Mouse (Mus musculus): ENCODE data around the gene Fam133b. TPM values are rescaled to one million over a fixed set of nuclear protein-coding genes. Genes with fewer than 3 reads are reported as not detected.
"Not testable (repeated sequence)": the region's sequence is repeated elsewhere in the genome, so short reads cannot be mapped to it uniquely, and the experiment has no call there.

Gene Fam133b
- polyA plus RNA-seq, 1 experiment from 2014 or later = 13.8 TPM

GRCm38 (mm10) chr5:3521741-3522140 lies 21.9 kb upstream of the Fam133b start:
- H3K4me2 ChIP-seq = no peak overlapping the region
- no peak overlapping the region for H3K27ac ChIP-seq
- WGBS (ENCODE audit: insufficient replicate concordance) = 79% methylated on average over 12 of the region's 12 CpGs
- no peaks in the 10 kb centered on the region for H3K9me3 ChIP-seq (replicated peaks)
- H3K4me1 ChIP-seq (replicated peaks) = no peaks in the 10 kb centered on the region
- DNase-seq = no peak
- H3K36me3 ChIP-seq = peaks cover 46% of the 10 kb centered on the region
- H3K9ac ChIP-seq = no peak overlapping the region
- ATAC-seq (ENCODE audit: low read depth) = no peak
- no peak overlapping the region for H3K4me3 ChIP-seq (replicated peaks)
- H3K27me3 ChIP-seq = no peaks in the 10 kb centered on the region

GRCm38 (mm10) chr5:3522826-3523225 lies 20.8 kb upstream of the Fam133b start:
- Histone ChIP-seq H3K27ac (no peak overlapping the region), H3K27me3 (no peaks in the 10 kb centered on the region), H3K36me3 (peaks cover 46% of the 10 kb centered on the region), H3K9me3 (replicated peaks) (no peaks in the 10 kb centered on the region), H3K4me1 (replicated peaks) (no peaks in the 10 kb centered on the region), H3K4me2 (no peak overlapping the region), H3K4me3 (replicated peaks) (no peak overlapping the region), H3K9ac (no peak overlapping the region)
- ATAC-seq (ENCODE audit: low read depth) (no peak), DNase-seq (no peak)
- 79% methylated on average over 10 of the region's 10 CpGs for WGBS (ENCODE audit: insufficient replicate concordance)

- WGBS (ENCODE audit: insufficient replicate concordance) = 56% methylated on average over 5 of the region's 5 CpGs
- H3K4me2 ChIP-seq = no peak overlapping the region
Measured at GRCm38 (mm10) chr5:3527041-3527691, 16.5 kb upstream of the Fam133b start.

GRCm38 (mm10) chr5:3529585-3530189 lies 13.9 kb upstream of the Fam133b start:
- DNase-seq = no peak
- no peak overlapping the region for H3K9ac ChIP-seq

More at GRCm38 (mm10) chr5:3527041-3527691, 16.5 kb upstream of the Fam133b start:
- DNase-seq (no peak), ATAC-seq (ENCODE audit: low read depth) (peak; percentile 48; the same call in 1 of the 2 replicates)
- H3K9ac ChIP-seq = no peak overlapping the region
- H3K36me3 ChIP-seq = peaks cover 14% of the 10 kb centered on the region
- H3K4me1 ChIP-seq (replicated peaks) = no peaks in the 10 kb centered on the region
- no peak overlapping the region for H3K4me3 ChIP-seq (replicated peaks)
- H3K9me3 ChIP-seq (replicated peaks) = no peaks in the 10 kb centered on the region
- no peaks in the 10 kb centered on the region for H3K27me3 ChIP-seq
- H3K27ac ChIP-seq = no peak overlapping the region

GRCm38 (mm10) chr5:3532048-3532447 lies 11.6 kb upstream of the Fam133b start:
- ATAC-seq (ENCODE audit: low read depth); H3K9ac ChIP-seq; H3K4me1 ChIP-seq (replicated peaks); H3K4me3 ChIP-seq (replicated peaks); H3K4me2 ChIP-seq; H3K27me3 ChIP-seq; H3K36me3 ChIP-seq; DNase-seq; H3K27ac ChIP-seq; H3K9me3 ChIP-seq (replicated peaks): not testable (repeated sequence)

More at GRCm38 (mm10) chr5:3529585-3530189, 13.9 kb upstream of the Fam133b start:
- Histone ChIP-seq H3K27ac (no peak overlapping the region), H3K4me3 (replicated peaks) (no peak overlapping the region), H3K36me3 (no peaks in the 10 kb centered on the region), H3K4me1 (replicated peaks) (no peaks in the 10 kb centered on the region), H3K9me3 (replicated peaks) (no peaks in the 10 kb centered on the region), H3K4me2 (no peak overlapping the region), H3K27me3 (no peaks in the 10 kb centered on the region)
- no peak for ATAC-seq (ENCODE audit: low read depth)
- WGBS (ENCODE audit: insufficient replicate concordance) = 76% methylated on average over 10 of the region's 10 CpGs

GRCm38 (mm10) chr5:3536592-3537212 lies 6.9 kb upstream of the Fam133b start:
- no peak for DNase-seq
- Histone ChIP-seq H3K4me3 (replicated peaks) (no peak overlapping the region), H3K4me2 (no peak overlapping the region), H3K9ac (no peak overlapping the region), H3K9me3 (replicated peaks) (no peaks in the 10 kb centered on the region), H3K27me3 (no peaks in the 10 kb centered on the region), H3K4me1 (replicated peaks) (no peaks in the 10 kb centered on the region), H3K27ac (no peak overlapping the region), H3K36me3 (no peaks in the 10 kb centered on the region)
- 58% methylated on average over 3 of the region's 3 CpGs for WGBS (ENCODE audit: insufficient replicate concordance)
- no peak for ATAC-seq (ENCODE audit: low read depth)

GRCm38 (mm10) chr5:3538505-3539472 lies 4.8 kb upstream of the Fam133b start:
- 57% methylated on average over 11 of the region's 11 CpGs for WGBS (ENCODE audit: insufficient replicate concordance)
- H3K27ac ChIP-seq = no peak overlapping the region
- no peak overlapping the region for H3K4me2 ChIP-seq
- ATAC-seq (ENCODE audit: low read depth) (no peak), DNase-seq (no peak)
- no peaks in the 10 kb centered on the region for H3K27me3 ChIP-seq
- H3K4me1 ChIP-seq (replicated peaks) = peaks cover 14% of the 10 kb centered on the region; the same call in 1 of the 2 replicates
- H3K9ac ChIP-seq = no peak overlapping the region
- H3K36me3 ChIP-seq = no peaks in the 10 kb centered on the region
- no peak overlapping the region for H3K4me3 ChIP-seq (replicated peaks)
- no peaks in the 10 kb centered on the region for H3K9me3 ChIP-seq (replicated peaks)

- Histone ChIP-seq H3K4me1 (replicated peaks) (peaks cover 33% of the 10 kb centered on the region), H3K27ac (no peak overlapping the region), H3K27me3 (no peaks in the 10 kb centered on the region), H3K9me3 (replicated peaks) (no peaks in the 10 kb centered on the region), H3K36me3 (peaks cover 2% of the 10 kb centered on the region; the same call in 1 of the 2 replicates), H3K9ac (no peak overlapping the region), H3K4me3 (replicated peaks) (no peak overlapping the region), H3K4me2 (no peak overlapping the region)
- DNase-seq (no peak), ATAC-seq (ENCODE audit: low read depth) (no peak)
- 65% methylated on average over 6 of the region's 6 CpGs for WGBS (ENCODE audit: insufficient replicate concordance)
Measured at GRCm38 (mm10) chr5:3541871-3542270, 1.8 kb upstream of the Fam133b start.

GRCm38 (mm10) chr5:3544480-3544769 lies 792 bp downstream of the Fam133b start:
- peak overlapping the region; percentile 94 for H3K9ac ChIP-seq
- H3K9me3 ChIP-seq (replicated peaks) = no peaks in the 10 kb centered on the region
- ATAC-seq (ENCODE audit: low read depth) (peak; percentile 34; the same call in 1 of the 2 replicates), DNase-seq (no peak)
- H3K36me3 ChIP-seq = peaks cover 7% of the 10 kb centered on the region
- WGBS (ENCODE audit: insufficient replicate concordance) = 9% methylated on average over 7 of the region's 7 CpGs
- H3K4me3 ChIP-seq (replicated peaks) = peak overlapping the region; percentile 88
- no peaks in the 10 kb centered on the region for H3K27me3 ChIP-seq
- peak overlapping the region; percentile 89 for H3K27ac ChIP-seq
- H3K4me1 ChIP-seq (replicated peaks) = peaks cover 36% of the 10 kb centered on the region
- H3K4me2 ChIP-seq = peak overlapping the region; percentile 73

- Histone ChIP-seq H3K27ac (no peak overlapping the region), H3K9me3 (replicated peaks) (no peaks in the 10 kb centered on the region), H3K4me1 (replicated peaks) (peaks cover 36% of the 10 kb centered on the region), H3K36me3 (peaks cover 7% of the 10 kb centered on the region), H3K9ac (no peak overlapping the region), H3K4me3 (replicated peaks) (no peak overlapping the region), H3K4me2 (no peak overlapping the region), H3K27me3 (no peaks in the 10 kb centered on the region)
- WGBS (ENCODE audit: insufficient replicate concordance) = 69% methylated on average over 1 of the region's 1 CpGs
- DNase-seq (no peak), ATAC-seq (ENCODE audit: low read depth) (no peak)
Measured at GRCm38 (mm10) chr5:3546226-3546625, 2.6 kb downstream of the Fam133b start.

- ATAC-seq (ENCODE audit: low read depth) (no peak), DNase-seq (no peak)
- Histone ChIP-seq H3K4me2 (no peak overlapping the region), H3K27me3 (no peaks in the 10 kb centered on the region), H3K4me1 (replicated peaks) (0 out of 2 replicates have a peak, but pooled peaks cover 4% of the 10 kb centered on the region), H3K9ac (no peak overlapping the region), H3K4me3 (replicated peaks) (no peak overlapping the region), H3K9me3 (replicated peaks) (no peaks in the 10 kb centered on the region), H3K36me3 (peaks cover 24% of the 10 kb centered on the region), H3K27ac (no peak overlapping the region)
- WGBS (ENCODE audit: insufficient replicate concordance) = 74% methylated on average over 1 of the region's 1 CpGs
Measured at GRCm38 (mm10) chr5:3551481-3551880, 7.8 kb downstream of the Fam133b start.
